Mouse (Mus musculus) G1E (cell line): Measurements from ENCODE around the gene Hacd1.

Source experiments
- CTCF ChIP-seq: IDR thresholded peaks from 2 replicates; pipeline ENCODE4 v1.5.1; 2012; ENCODE audit warnings: low read depth, low read length, inconsistent platforms, mixed read lengths
- GATA1 ChIP-seq: IDR thresholded peaks from 2 replicates; pipeline ENCODE4 v1.6.1; 2012; ENCODE audit warnings: borderline replicate concordance, low read length, inconsistent platforms, mixed read lengths
- POLR2AphosphoS5 ChIP-seq: IDR thresholded peaks from 2 replicates; pipeline ENCODE4 v1.6.1; 2012; ENCODE audit warnings: low read depth, low read length, inconsistent platforms; ENCODE audit not compliant: insufficient replicate concordance

- TF ChIP-seq CTCF (no peak), POLR2AphosphoS5 (no peak), GATA1 (no peak)
These were observed 12.3 kb downstream of the Hacd1 start for GRCm38 (mm10) chr2:14043577-14044170.
